Mouse (Mus musculus) embryonic facial prominence, embryonic 11.5 days (tissue): ENCODE results near the gene Yif1a. TPM values are rescaled to one million over a fixed set of nuclear protein-coding genes. Genes with fewer than 3 reads are reported as not detected.
"Not testable (repeated sequence)": the region's sequence is repeated elsewhere in the genome, so short reads cannot be mapped to it uniquely, and the experiment has no call there.

Experiments used
- ATAC-seq: fragments of 200-750 bp; cut with Nextera tagmentation; replicated peaks from 2 replicates; pipeline ENCODE4 v1.8.0; 2017; ENCODE audit warnings: low read depth; ENCODE audit not compliant: insufficient number of reproducible peaks, low FRiP score, low TSS enrichment
- DNase-seq: peaks from one replicate; pipeline ENCODE4 v3.0.0-alpha.2; 2015; ENCODE audit warnings: low spot score
- H3K27ac ChIP-seq: fragments of 300-500 bp; sonication (generic); replicated peaks from 2 replicates; pipeline ENCODE4 v1.5.1; 2014; ENCODE audit warnings: mild to moderate bottlenecking, low read depth, low read length, control low read depth
- H3K27me3 ChIP-seq: fragments of 300-500 bp; sonication (generic); 2 replicates; pipeline ENCODE4 v1.6.1; 2014; ENCODE audit warnings: mild to moderate bottlenecking, low read length, moderate library complexity, mixed read lengths; ENCODE audit not compliant: control insufficient read depth, insufficient read depth
- H3K36me3 ChIP-seq: fragments of 300-500 bp; sonication (generic); replicated peaks from 2 replicates; pipeline ENCODE4 v1.6.1; 2014; ENCODE audit warnings: low read depth, mild to moderate bottlenecking, low read length, moderate library complexity, mixed read lengths; ENCODE audit not compliant: control insufficient read depth, insufficient read depth
- H3K4me1 ChIP-seq: fragments of 300-500 bp; sonication (generic); 2 replicates; pipeline ENCODE4 v1.6.1; 2014; ENCODE audit warnings: low read length, mixed read lengths; ENCODE audit not compliant: control insufficient read depth, insufficient read depth
- H3K4me2 ChIP-seq: fragments of 300-500 bp; sonication (generic); 2 replicates; pipeline ENCODE4 v1.6.1; 2014; ENCODE audit warnings: low read depth, mild to moderate bottlenecking, control low read depth, low read length, moderate library complexity
- H3K4me3 ChIP-seq: fragments of 300-500 bp; sonication (generic); 2 replicates; pipeline ENCODE4 v1.5.1; 2014; ENCODE audit warnings: low read depth, low read length, control low read depth
- H3K9ac ChIP-seq: fragments of 300-500 bp; sonication (generic); replicated peaks from 2 replicates; pipeline ENCODE4 v1.6.1; 2014; ENCODE audit warnings: mild to moderate bottlenecking, control low read depth, low read length
- H3K9me3 ChIP-seq: fragments of 300-500 bp; sonication (generic); replicated peaks from 2 replicates; pipeline ENCODE4 v1.6.1; 2016; ENCODE audit warnings: mild to moderate bottlenecking, low read length, inconsistent platforms, mixed read lengths; ENCODE audit not compliant: control insufficient read depth
- WGBS: fragments of 180-500 bp; shearing (Covaris S2); extraction: QIAGEN DNeasy Blood & Tissue Kit; methylation state at CpG from one replicate; pipeline ENCODE4 v1.1.7; 2014; 5-methylcytosine and 5-hydroxymethylcytosine counted together
- polyA plus RNA-seq: library from polyadenylated mRNA; unstranded; fragments of >200 nt; fragmentation: Nextera tagmentation; extraction: Ambion mirVana; gene quantifications from 2 replicates; pipeline ENCODE4 v1.2.1, GENCODE M21; 2014

The Yif1a gene
- polyA plus RNA-seq, 1 experiment from 2014 or later: 62.8 TPM

- ATAC-seq (no peak), DNase-seq (no peak)
- Histone ChIP-seq H3K9me3 (no peaks in the 10 kb centered on the region), H3K36me3 (no peaks in the 10 kb centered on the region), H3K27ac (no peak overlapping the region), H3K4me2 (no peak overlapping the region), H3K4me3 (no peak overlapping the region), H3K4me1 (peaks cover 11% of the 10 kb centered on the region), H3K9ac (no peak overlapping the region), H3K27me3 (peaks cover 51% of the 10 kb centered on the region)
- WGBS: 67% methylated on average over 3 of the region's 3 CpGs
These were observed 4.1 kb upstream of the Yif1a start for GRCm38 (mm10) chr19:5083961-5084833.

- ATAC-seq: no peak
- H3K27me3 ChIP-seq: peaks cover 51% of the 10 kb centered on the region
- H3K9me3 ChIP-seq: no peaks in the 10 kb centered on the region
- H3K27ac ChIP-seq: no peak overlapping the region
- WGBS: 2% methylated on average over 14 of the region's 15 CpGs
- peaks cover 13% of the 10 kb centered on the region for H3K4me1 ChIP-seq
- no peaks in the 10 kb centered on the region for H3K36me3 ChIP-seq
- H3K4me3 ChIP-seq: no peak overlapping the region; the same call in 1 of the 2 replicates
- H3K9ac ChIP-seq: no peak overlapping the region
- no peak for DNase-seq
- H3K4me2 ChIP-seq: peak overlapping the region; percentile 83
These were observed 3.5 kb upstream of the Yif1a start for GRCm38 (mm10) chr19:5084834-5085144.

GRCm38 (mm10) chr19:5085145-5085863 is 3.0 kb upstream of the Yif1a start, which contains the start of gene Tmem151a:
TSS of gene Tmem151a (minus strand) at chr19:5085531.
- H3K4me3 ChIP-seq: peak within 1 kb of the TSS; percentile 40
- peaks cover 13% of the 10 kb centered on the region for H3K4me1 ChIP-seq
- H3K36me3 ChIP-seq: no peaks in the 10 kb centered on the region
- H3K9ac ChIP-seq: no peak within 1 kb of the TSS; the same call in 1 of the 2 replicates
- ATAC-seq (no peak), DNase-seq (no peak)
- WGBS: 1% methylated on average over 66 of the region's 69 CpGs
- no peak within 1 kb of the TSS for H3K27ac ChIP-seq
- peaks cover 51% of the 10 kb centered on the region for H3K27me3 ChIP-seq
- H3K9me3 ChIP-seq: no peaks in the 10 kb centered on the region
- peak within 1 kb of the TSS; percentile 83 for H3K4me2 ChIP-seq

- not testable (repeated sequence) for DNase-seq, ATAC-seq, H3K9me3 ChIP-seq, H3K4me2 ChIP-seq, H3K4me3 ChIP-seq, H3K27ac ChIP-seq, H3K9ac ChIP-seq, H3K36me3 ChIP-seq
- H3K4me1 ChIP-seq: peaks cover 13% of the 10 kb centered on the region
- 53% methylated on average over 4 of the region's 4 CpGs for WGBS
- peaks cover 43% of the 10 kb centered on the region for H3K27me3 ChIP-seq
These were observed 1.8 kb upstream of the Yif1a start for GRCm38 (mm10) chr19:5086533-5086932.

GRCm38 (mm10) chr19:5089324-5089723 is 986 bp downstream of the Yif1a start:
- Histone ChIP-seq H3K27ac (no peak overlapping the region), H3K9ac (no peak overlapping the region; the same call in 1 of the 2 replicates)

DNA sequence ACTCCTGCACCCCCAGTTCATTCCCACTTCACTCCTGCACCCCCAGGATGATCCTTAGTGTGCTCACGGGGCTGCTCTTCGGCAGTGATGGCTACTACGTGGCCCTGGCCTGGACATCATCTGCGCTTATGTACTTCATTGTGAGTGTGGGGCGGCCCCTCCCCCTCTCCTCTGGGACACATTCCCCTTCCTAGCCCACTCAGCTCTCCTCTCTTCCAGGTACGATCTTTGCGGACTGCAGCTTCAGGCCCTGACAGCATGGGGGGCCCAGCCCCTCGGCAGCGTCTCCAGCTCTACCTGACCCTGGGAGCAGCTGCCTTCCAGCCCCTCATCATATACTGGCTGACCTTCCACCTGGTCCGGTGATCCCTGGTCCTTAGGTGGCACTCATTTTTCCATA is 3.7 kb downstream of the Yif1a start:
- H3K9ac ChIP-seq: no peak overlapping the region
- no peaks in the 10 kb centered on the region; the same call in 1 of the 2 replicates for H3K27me3 ChIP-seq
- H3K4me2 ChIP-seq: no peak overlapping the region; the same call in 1 of the 2 replicates
- H3K27ac ChIP-seq: no peak overlapping the region
- 85% methylated on average over 9 of the region's 10 CpGs for WGBS
- no peaks in the 10 kb centered on the region for H3K36me3 ChIP-seq
- H3K9me3 ChIP-seq: no peaks in the 10 kb centered on the region
- no peak for ATAC-seq
- no peak overlapping the region for H3K4me3 ChIP-seq
- DNase-seq: no peak
- peaks cover 17% of the 10 kb centered on the region for H3K4me1 ChIP-seq

More at GRCm38 (mm10) chr19:5089324-5089723, 986 bp downstream of the Yif1a start:
- DNase-seq: no peak
- Histone ChIP-seq H3K4me1 (peaks cover 13% of the 10 kb centered on the region), H3K4me3 (peak overlapping the region; percentile 72), H3K36me3 (no peaks in the 10 kb centered on the region), H3K9me3 (no peaks in the 10 kb centered on the region), H3K4me2 (peak overlapping the region; percentile 77), H3K27me3 (peaks cover 18% of the 10 kb centered on the region)
- no peak for ATAC-seq
- WGBS: 87% methylated on average over 4 of the region's 4 CpGs

- no peak overlapping the region for H3K9ac ChIP-seq
- peaks cover 15% of the 10 kb centered on the region for H3K4me1 ChIP-seq
- H3K4me3 ChIP-seq: no peak overlapping the region
- H3K27ac ChIP-seq: no peak overlapping the region
- WGBS: 76% methylated on average over 12 of the region's 12 CpGs
- no peak overlapping the region for H3K4me2 ChIP-seq
- H3K36me3 ChIP-seq: no peaks in the 10 kb centered on the region
- no peaks in the 10 kb centered on the region for H3K9me3 ChIP-seq
- no peaks in the 10 kb centered on the region; the same call in 1 of the 2 replicates for H3K27me3 ChIP-seq
- ATAC-seq: 0 out of 2 replicates have a peak, but pooled peaks have one; percentile 1
- no peak for DNase-seq
These were observed 5.3 kb downstream of the Yif1a start for GRCm38 (mm10) chr19:5093481-5094242.
